Mouse (Mus musculus): ENCODE measurements around the gene Gtf3c5. TPM values are rescaled to one million over a fixed set of nuclear protein-coding genes. Genes with fewer than 3 reads are reported as not detected.

Gtf3c5 gene
- polyA plus RNA-seq, 1 experiment from 2014 or later, result 37.2 TPM

DNA sequence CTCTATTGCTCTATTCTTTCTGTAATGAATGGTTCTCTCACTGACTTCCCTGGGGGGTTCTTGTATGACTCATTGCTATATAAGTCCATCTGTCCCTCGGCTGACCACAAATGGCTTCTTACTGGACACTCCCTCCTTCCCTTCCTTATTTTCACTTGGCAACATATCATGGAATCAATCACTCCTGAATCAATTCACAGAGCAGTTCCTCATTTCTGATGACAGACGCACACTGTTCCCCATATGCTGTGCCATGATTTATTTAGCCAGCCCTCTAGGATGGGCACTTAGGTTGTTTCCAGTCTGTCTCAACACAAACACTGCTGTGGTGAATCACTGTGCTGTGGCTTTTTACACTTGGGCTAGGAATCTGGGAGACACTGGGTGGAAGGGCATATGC lies 7.9 kb upstream of the Gtf3c5 start:
- H3K9ac ChIP-seq (replicated peaks), result no peak overlapping the region
- 69% methylated on average over 2 of the region's 2 CpGs for WGBS
- H3K4me1 ChIP-seq, result no peaks in the 10 kb centered on the region
- H3K4me3 ChIP-seq (replicated peaks), result no peak overlapping the region
- peaks cover 3% of the 10 kb centered on the region; the same call in 1 of the 2 replicates for H3K27me3 ChIP-seq (replicated peaks)
- no peaks in the 10 kb centered on the region for H3K9me3 ChIP-seq (replicated peaks)
- H3K4me2 ChIP-seq, result no peak overlapping the region
- no peak for ATAC-seq (ENCODE audit: low FRiP score)
- no peaks in the 10 kb centered on the region for H3K36me3 ChIP-seq
- H3K27ac ChIP-seq (replicated peaks), result no peak overlapping the region

DNA sequence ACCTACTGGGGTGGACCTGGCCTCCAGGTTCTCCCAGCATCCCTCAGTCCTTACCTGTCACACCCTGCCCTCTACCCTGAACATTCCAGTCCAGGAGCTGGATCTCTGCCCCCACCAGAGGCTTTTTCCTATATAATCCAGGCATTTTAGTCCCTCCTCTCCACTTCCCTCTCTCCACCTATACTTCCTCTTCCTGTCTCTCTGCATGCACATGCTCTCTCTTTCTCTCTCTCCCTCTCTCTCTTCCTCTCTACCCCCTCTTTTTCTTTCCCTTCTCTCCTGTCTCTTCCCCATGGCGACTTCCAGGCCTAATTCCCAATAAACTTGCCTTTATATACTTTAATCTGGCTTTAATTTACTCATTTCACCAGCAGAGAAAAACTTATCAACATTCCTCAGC lies 5.0 kb upstream of the Gtf3c5 start:
- H3K4me1 ChIP-seq, result peaks cover 4% of the 10 kb centered on the region
- ATAC-seq (ENCODE audit: low FRiP score), result no peak
- no peaks in the 10 kb centered on the region; the same call in 1 of the 2 replicates for H3K27me3 ChIP-seq (replicated peaks)
- WGBS, result 33% methylated on average over 1 of the region's 1 CpGs
- no peaks in the 10 kb centered on the region for H3K9me3 ChIP-seq (replicated peaks)
- no peak overlapping the region for H3K27ac ChIP-seq (replicated peaks)
- no peaks in the 10 kb centered on the region for H3K36me3 ChIP-seq
- H3K9ac ChIP-seq (replicated peaks), result no peak overlapping the region
- H3K4me3 ChIP-seq (replicated peaks), result no peak overlapping the region
- H3K4me2 ChIP-seq, result no peak overlapping the region

DNA sequence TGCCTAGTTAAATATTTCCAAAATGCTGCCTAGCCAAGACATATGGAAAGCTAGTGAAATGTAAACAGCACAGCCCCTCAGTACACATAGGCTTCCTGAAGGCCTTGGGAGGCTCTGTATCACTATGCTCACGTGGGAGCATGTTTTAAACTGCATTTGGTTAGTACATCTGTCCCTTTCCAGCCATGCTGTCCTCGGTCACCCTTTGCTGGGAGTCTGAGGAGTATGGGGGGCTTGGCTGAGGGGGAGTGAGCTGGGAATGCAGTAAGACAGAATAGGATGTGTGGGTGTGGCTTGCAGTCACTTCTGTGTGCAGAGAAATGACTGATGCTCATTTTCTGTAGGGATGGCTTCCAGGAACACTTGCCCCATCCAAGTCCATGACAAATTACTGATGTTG lies 2.2 kb upstream of the Gtf3c5 start:
- no peaks in the 10 kb centered on the region for H3K9me3 ChIP-seq (replicated peaks)
- no peak overlapping the region for H3K9ac ChIP-seq (replicated peaks)
- H3K27ac ChIP-seq (replicated peaks), result no peak overlapping the region
- H3K4me1 ChIP-seq, result peaks cover 26% of the 10 kb centered on the region
- no peak overlapping the region for H3K4me2 ChIP-seq
- no peaks in the 10 kb centered on the region for H3K36me3 ChIP-seq
- H3K4me3 ChIP-seq (replicated peaks), result no peak overlapping the region
- no peak for ATAC-seq (ENCODE audit: low FRiP score)
- no peaks in the 10 kb centered on the region for H3K27me3 ChIP-seq (replicated peaks)
- WGBS, result 55% methylated on average over 2 of the region's 2 CpGs

DNA sequence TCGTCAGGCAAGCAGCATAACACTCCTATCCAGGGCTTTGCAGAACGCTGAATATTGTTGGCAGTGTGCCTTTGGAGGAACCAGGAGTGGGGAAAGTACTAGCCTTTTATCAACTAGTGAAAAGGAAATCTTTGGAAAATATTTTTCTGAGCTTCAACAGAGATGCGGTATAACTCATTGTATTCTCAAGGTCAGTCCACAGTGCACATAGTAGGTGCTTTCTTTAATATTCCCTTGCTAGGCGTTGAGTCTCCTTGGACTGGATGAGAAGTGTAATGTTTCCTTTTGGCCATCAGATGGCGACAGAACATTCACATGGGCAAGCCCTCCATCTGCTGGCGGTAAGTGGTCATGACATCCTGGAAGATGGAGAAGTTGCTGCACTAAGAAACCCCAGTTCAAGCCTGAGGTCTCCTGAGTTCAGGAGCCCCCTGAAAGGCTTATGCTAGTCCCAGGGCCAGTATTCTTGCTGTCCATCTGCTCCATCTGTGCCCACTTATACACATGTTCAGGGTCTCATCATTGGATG lies 1.6 kb upstream of the Gtf3c5 start:
- H3K27ac ChIP-seq (replicated peaks), result no peak overlapping the region
- H3K4me3 ChIP-seq (replicated peaks), result no peak overlapping the region
- no peaks in the 10 kb centered on the region for H3K27me3 ChIP-seq (replicated peaks)
- no peaks in the 10 kb centered on the region for H3K9me3 ChIP-seq (replicated peaks)
- ATAC-seq (ENCODE audit: low FRiP score), result no peak
- WGBS, result 18% methylated on average over 6 of the region's 6 CpGs
- H3K4me2 ChIP-seq, result no peak overlapping the region
- peaks cover 27% of the 10 kb centered on the region for H3K4me1 ChIP-seq
- H3K9ac ChIP-seq (replicated peaks), result no peak overlapping the region
- no peaks in the 10 kb centered on the region for H3K36me3 ChIP-seq

DNA sequence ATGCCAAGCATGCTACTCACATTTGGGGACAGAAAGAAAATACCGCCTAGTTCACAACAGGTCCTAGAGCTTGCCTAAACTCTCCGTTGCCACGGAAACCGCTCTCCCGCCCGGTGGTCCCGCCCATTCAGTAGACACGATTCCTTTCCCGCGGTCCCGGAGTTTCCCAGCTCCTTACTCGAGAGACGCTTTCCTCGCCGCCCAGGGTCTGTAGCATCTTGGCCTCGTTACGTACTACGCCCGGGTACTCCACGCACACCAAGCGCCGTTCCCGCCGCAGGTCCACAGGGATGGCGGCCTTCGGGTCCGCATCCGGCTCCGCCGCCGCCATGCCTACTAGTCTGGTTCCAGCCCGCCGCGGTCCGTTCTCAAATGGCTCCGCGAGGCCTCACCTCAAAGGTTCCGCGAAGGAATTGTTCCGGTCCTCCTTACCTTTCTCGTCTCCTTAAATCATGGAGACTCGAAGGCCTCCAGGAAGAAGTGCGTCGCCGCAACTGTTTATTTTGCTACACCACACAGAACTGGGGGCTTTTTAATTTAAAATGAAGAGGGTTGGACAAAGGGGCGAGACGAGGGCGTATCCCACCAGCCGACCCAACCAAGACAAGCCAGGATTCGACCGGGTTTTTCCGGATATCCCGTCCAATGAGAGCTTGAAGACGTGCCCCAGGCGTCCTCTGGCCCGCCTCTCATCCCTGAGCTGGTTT lies 751 bp downstream of the Gtf3c5 start:
- no peaks in the 10 kb centered on the region for H3K27me3 ChIP-seq (replicated peaks)

DNA sequence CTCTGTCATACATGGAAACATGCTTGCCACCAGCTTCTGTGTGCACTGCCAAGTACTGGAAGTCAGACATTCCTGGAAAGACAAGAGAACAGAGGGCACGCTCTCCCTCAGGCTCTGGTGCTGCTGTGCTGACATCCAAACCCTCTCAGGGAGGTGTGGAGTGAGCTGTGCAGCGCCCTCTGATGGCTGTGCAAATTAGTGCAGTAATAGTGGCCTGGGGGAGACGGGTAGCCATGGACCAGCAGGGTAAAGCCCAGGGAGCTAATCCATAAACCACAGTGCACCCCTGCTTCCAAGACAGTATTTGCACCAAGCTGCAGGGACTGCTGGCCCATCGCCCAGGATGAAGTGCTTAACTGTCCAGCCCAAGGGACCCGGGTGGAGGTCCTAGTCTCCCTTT lies 5.5 kb downstream of the Gtf3c5 start:
- peaks cover 64% of the 10 kb centered on the region for H3K36me3 ChIP-seq
- H3K27me3 ChIP-seq (replicated peaks), result no peaks in the 10 kb centered on the region
- H3K9me3 ChIP-seq (replicated peaks), result no peaks in the 10 kb centered on the region
- H3K4me3 ChIP-seq (replicated peaks), result no peak overlapping the region
- no peak overlapping the region for H3K4me2 ChIP-seq
- ATAC-seq (ENCODE audit: low FRiP score), result no peak
- 73% methylated on average over 5 of the region's 5 CpGs for WGBS
- H3K4me1 ChIP-seq, result peaks cover 18% of the 10 kb centered on the region
- no peak overlapping the region for H3K27ac ChIP-seq (replicated peaks)
- H3K9ac ChIP-seq (replicated peaks), result no peak overlapping the region

More for the DNA sequence above, 751 bp downstream of the Gtf3c5 start:
- Histone ChIP-seq H3K4me3 (replicated peaks) (peak overlapping the region; percentile 79), H3K36me3 (peaks cover 22% of the 10 kb centered on the region), H3K27ac (replicated peaks) (peak overlapping the region; percentile 98), H3K4me2 (peak overlapping the region; percentile 71), H3K9ac (replicated peaks) (peak overlapping the region; percentile 71), H3K4me1 (peaks cover 27% of the 10 kb centered on the region), H3K9me3 (replicated peaks) (no peaks in the 10 kb centered on the region)
- under 1% methylated on average over 56 of the region's 56 CpGs for WGBS
- peak; percentile 94 for ATAC-seq (ENCODE audit: low FRiP score)

DNA sequence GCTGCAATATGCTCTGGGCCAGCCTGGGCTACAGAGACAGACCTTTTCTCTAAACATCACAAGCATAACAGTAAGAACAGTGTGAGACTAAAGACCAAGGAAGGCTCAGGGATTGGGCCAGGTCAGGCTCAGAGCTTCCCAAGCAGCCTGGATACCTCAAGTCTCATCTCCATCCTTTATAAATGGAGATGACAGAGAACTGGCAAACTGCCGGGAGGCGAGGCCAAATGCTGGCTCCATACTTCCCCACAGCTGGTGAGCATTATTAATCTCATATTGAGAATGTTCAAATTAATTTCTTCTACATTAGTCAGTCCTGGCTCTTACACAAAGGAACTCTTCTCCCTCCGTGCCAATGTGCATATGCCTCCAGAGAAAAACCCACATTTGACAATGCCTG lies 6.7 kb downstream of the Gtf3c5 start:
- Histone ChIP-seq H3K4me3 (replicated peaks) (no peak overlapping the region), H3K36me3 (peaks cover 76% of the 10 kb centered on the region), H3K4me1 (peaks cover 12% of the 10 kb centered on the region), H3K9me3 (replicated peaks) (no peaks in the 10 kb centered on the region), H3K27me3 (replicated peaks) (no peaks in the 10 kb centered on the region), H3K9ac (replicated peaks) (no peak overlapping the region), H3K4me2 (no peak overlapping the region), H3K27ac (replicated peaks) (no peak overlapping the region)
- ATAC-seq (ENCODE audit: low FRiP score), result no peak
- WGBS, result 87% methylated on average over 3 of the region's 3 CpGs

DNA sequence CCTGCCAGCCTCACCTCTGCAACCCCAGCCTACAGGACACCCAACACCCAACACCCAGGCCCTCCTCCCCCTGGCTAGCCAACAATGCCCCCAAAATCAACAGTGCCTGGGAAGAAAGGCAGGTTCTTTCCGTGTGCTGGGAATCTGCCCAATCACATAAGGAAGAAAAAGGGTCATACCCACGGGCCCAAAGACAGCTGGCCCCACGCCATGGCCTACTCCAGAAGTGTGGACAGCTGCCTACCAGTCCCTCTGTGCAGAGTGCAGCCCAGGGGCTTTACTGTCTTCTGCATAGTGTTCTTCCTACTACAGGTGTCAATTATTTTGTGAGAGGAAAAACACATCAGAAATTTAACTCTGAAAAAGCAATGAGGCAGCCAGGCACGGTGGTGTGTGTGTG lies 8.2 kb downstream of the Gtf3c5 start:
- Histone ChIP-seq H3K4me2 (no peak overlapping the region), H3K4me1 (no peaks in the 10 kb centered on the region), H3K4me3 (replicated peaks) (no peak overlapping the region), H3K27me3 (replicated peaks) (no peaks in the 10 kb centered on the region), H3K9me3 (replicated peaks) (no peaks in the 10 kb centered on the region), H3K9ac (replicated peaks) (no peak overlapping the region), H3K27ac (replicated peaks) (no peak overlapping the region), H3K36me3 (peaks cover 90% of the 10 kb centered on the region)
- ATAC-seq (ENCODE audit: low FRiP score), result no peak
- 86% methylated on average over 4 of the region's 4 CpGs for WGBS

DNA sequence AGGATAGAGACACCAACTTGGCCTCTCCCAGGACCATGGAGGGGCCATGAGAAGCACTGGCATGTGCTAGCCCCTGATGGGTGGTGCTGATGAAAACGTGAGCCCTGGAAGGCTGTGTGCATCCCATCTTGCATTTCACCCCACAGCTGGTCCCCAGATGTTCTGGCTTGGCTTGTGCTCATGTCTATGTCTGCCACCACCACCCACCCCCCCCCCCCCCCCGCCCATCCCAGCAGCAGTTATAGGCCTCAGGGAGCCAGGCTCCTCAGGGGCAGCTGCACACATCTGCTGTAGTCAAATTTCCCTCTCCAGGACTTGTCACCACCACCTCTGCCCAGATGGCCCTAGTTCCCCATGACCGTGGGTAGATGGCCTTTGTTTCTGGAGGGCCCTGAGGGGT lies 13.6 kb downstream of the Gtf3c5 start:
- peaks cover 92% of the 10 kb centered on the region for H3K36me3 ChIP-seq
- H3K4me1 ChIP-seq, result no peaks in the 10 kb centered on the region
- ATAC-seq (ENCODE audit: low FRiP score), result no peak
- no peak overlapping the region for H3K27ac ChIP-seq (replicated peaks)
- H3K4me2 ChIP-seq, result no peak overlapping the region
- WGBS, result 73% methylated on average over 3 of the region's 3 CpGs
- no peak overlapping the region for H3K9ac ChIP-seq (replicated peaks)
- H3K27me3 ChIP-seq (replicated peaks), result no peaks in the 10 kb centered on the region
- H3K4me3 ChIP-seq (replicated peaks), result no peak overlapping the region
- no peaks in the 10 kb centered on the region for H3K9me3 ChIP-seq (replicated peaks)

DNA sequence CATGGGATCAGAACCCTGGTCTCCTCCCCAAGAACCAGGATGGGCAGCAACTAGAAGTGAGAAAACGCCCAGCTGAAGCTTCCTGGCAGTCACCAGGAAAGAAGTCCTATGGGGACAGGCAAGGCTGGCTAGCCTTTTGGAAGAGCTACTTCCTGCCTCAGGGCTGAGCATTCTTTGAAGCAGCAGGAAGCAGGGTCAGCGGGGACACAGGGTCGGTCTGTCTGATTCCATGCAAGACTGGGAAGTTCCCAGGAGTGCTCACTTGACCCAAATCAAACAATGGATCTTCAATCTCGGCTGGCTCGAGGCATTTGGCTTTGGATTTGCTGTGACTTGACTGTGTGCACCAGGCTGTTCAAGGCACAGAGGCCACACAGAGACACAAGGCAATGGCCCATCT lies 17.0 kb downstream of the Gtf3c5 start:
- H3K27ac ChIP-seq (replicated peaks), result no peak overlapping the region
- H3K27me3 ChIP-seq (replicated peaks), result no peaks in the 10 kb centered on the region
- no peaks in the 10 kb centered on the region for H3K9me3 ChIP-seq (replicated peaks)
- ATAC-seq (ENCODE audit: low FRiP score), result no peak
- H3K36me3 ChIP-seq, result peaks cover 62% of the 10 kb centered on the region
- H3K4me3 ChIP-seq (replicated peaks), result no peak overlapping the region
- H3K9ac ChIP-seq (replicated peaks), result no peak overlapping the region
- WGBS, result 78% methylated on average over 5 of the region's 5 CpGs
- H3K4me2 ChIP-seq, result no peak overlapping the region
- H3K4me1 ChIP-seq, result no peaks in the 10 kb centered on the region

DNA sequence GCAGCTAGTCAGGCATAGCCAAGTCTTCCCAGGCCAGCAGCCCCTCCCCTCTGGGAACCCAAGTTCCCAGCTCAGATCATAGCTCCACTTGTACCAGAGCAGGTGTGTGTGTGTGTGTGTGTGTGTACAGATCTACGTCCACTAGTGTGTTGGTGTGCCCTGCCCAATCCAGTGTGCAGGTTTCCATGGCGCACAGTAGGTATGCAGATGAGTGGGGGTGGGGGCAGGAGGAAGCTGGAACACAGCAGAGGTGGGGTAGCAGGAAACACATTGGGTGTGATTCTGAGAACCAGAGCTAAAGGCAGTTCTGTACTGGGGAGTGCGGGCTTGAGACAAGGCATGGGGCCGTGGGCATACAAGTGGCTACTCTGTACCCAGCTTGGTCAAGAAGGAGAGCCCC lies 19.2 kb downstream of the Gtf3c5 start:
- Histone ChIP-seq H3K9me3 (replicated peaks) (no peaks in the 10 kb centered on the region), H3K27me3 (replicated peaks) (no peaks in the 10 kb centered on the region), H3K27ac (replicated peaks) (no peak overlapping the region), H3K36me3 (peaks cover 41% of the 10 kb centered on the region), H3K4me3 (replicated peaks) (no peak overlapping the region), H3K4me1 (no peaks in the 10 kb centered on the region), H3K4me2 (no peak overlapping the region), H3K9ac (replicated peaks) (no peak overlapping the region)
- WGBS, result 87% methylated on average over 4 of the region's 4 CpGs
- no peak for ATAC-seq (ENCODE audit: low FRiP score)

DNA sequence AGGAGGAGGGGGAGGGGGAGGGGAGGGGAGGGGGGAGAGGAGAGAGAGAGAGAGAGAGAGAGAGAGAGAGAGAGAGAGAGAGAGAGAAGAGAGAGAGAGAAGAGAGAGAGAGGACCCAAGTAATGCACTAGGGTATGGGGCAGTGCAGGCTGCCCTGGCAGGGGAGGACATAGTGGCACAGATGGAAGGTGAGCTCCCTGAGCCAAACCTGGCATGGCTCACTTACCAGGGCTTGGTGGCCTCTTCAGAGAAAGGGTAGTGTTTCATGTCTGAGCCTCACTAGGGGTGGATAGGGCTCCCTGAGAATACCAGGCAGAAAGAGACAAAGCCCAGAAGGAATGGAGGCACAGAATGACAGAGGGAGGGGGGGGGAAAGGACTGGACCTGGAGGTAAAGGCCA lies 19.7 kb downstream of the Gtf3c5 start:
- Histone ChIP-seq H3K36me3 (peaks cover 35% of the 10 kb centered on the region), H3K4me2 (no peak overlapping the region), H3K4me1 (no peaks in the 10 kb centered on the region), H3K4me3 (replicated peaks) (no peak overlapping the region), H3K9me3 (replicated peaks) (no peaks in the 10 kb centered on the region), H3K27ac (replicated peaks) (no peak overlapping the region), H3K9ac (replicated peaks) (no peak overlapping the region), H3K27me3 (replicated peaks) (no peaks in the 10 kb centered on the region)
- no peak for ATAC-seq (ENCODE audit: low FRiP score)
